Mouse (Mus musculus) right cerebral cortex, postnatal 10 days (tissue): ENCODE measurements at regions not wholly inside any gene's neighbourhood (a gene's known extent, or its start where the extent isn't known, plus 50 kb on each side); places are given as distances from the start of the nearest gene placed in this dataset.

Experiments
- DNase-seq, 2 experiments: peaks; one replicate each; pipeline ENCODE4 v3.0.0; 2021; ENCODE audit warnings: low spot score in 2 of 2

DNA sequence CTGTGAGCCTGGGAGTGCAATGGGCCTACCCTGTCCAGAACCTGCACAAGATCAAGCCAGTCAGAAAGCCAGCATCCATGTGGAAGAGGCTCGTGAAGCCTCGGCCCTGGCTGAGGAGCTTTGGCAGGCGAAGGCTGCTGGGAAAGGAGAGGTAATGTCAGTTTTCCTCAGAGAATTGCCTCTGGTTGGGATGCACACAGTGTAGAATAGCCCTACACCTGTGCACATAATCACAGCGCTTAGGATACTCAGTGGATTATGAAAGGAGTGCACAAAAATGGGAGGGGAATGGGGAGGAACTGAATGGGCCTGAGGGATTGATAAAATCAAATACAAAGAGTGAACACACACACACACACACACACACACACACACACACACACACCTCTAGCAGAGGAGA, 319.9 kb upstream of the Sphkap start:
- DNase-seq, result no peak

DNA sequence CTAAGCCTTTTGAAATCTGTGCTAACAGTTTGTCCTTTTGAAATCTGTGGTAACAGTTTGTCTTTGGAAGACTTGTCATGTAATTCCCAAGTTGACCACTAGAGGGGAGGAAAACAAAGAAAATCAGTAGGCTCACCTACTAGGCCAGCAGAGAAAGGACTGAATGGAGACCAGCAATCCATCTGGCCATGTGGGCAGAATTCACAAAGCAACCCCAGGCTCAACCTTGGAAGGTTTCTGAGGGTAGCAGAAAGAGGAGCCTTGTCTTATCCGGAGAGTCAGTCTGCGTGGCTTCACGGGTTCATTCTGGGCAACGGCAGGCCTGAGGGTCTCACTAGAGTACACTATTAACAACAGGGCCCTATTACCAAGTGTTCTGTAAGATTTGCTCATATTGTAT, 319.2 kb upstream of the Sphkap start:
- DNase-seq, result peak; percentile 28 to 39

DNA sequence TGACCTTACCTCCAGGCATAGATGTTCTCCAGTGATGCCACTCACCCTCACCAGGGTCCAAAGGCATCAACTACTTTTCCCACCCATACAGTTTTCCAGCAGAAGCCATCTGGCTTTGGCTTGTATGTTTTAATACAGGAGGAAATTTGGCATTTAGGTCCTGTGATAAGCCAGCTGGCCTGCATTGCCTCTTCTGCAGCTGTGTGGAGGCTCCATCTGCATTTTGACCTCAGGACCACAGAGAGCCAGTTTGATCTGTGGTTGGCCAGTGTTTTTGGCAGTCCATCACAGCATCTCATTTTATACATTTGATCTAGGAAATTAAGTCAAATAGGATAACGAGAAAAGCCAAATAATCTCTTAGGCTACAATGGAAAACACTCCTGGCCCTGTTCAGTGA, 315.1 kb upstream of the Sphkap start:
- peak in 1 of 2 experiments; percentile 34 for DNase-seq

DNA sequence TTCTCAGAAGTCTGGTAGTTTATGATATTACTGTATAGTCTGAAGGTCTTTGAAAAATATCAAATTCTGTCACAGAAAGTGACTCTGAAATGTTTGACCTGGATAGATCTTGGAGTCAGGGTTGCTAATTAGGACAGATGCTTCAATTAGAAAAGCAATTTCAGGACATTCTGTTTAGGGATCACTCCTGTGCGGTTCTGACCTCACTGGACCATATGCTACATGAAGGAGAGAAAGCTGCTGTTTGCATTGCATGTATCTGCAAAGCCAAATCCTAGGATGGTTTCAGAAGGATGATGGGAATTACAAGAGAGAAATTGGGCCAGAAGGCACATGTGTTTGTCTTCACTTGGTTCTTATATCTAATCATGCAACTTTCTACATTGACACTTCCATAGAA, 312.2 kb upstream of the Sphkap start:
- DNase-seq, result no peak

DNA sequence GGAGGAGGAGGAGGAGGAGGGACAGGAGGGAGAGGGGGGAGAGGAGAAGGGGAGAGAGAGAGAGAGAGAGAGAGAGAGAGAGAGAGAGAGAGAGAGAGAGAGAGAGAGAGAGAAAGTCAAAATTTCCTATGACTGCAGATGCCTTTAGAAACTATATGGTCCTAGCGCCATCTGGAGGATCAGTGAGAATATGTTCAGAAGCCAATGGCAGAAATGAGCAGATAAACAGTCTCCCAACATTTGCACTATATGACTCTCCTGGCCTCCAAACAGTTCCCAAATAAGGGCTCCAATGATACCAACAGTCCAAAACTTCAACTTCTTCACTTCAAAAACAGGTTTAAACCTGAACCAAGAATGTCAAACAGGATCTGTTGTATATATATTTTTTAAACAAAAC, 309.1 kb upstream of the Sphkap start:
- DNase-seq, result peak; percentile 74 to 76

DNA sequence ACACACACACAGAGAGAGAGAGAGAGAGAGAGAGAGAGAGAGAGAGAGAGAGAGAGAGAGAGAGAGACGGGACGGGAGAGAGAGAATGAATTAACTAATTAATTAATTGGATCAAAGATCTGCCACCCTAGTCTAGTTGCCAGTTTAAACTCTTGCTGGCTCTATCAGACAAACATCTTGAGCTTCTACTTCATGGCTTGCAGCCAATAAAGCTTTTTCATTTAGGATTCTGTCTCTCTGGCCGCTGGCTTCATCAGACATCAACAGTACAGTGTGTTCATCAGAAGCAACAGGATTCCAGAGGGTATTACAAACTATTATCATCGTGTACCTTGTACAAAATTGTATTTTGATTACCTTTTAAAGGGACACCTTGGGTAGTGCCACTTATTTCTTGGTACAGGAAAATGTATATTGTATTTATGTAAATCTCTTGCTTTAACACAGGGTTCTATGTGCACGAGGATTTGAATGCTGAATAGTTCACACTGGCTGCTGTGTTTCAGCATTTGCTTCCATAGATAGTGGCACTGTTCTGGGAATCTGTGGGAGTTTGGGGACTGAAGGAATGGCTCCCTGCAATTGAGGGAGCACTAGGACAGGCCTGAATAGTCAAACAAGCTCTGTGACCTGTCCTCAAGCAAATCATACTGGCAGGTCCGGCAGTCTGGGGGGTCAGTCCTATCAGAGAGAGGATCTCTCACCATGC, 293.9 kb upstream of the Sphkap start:
- no peak for DNase-seq

DNA sequence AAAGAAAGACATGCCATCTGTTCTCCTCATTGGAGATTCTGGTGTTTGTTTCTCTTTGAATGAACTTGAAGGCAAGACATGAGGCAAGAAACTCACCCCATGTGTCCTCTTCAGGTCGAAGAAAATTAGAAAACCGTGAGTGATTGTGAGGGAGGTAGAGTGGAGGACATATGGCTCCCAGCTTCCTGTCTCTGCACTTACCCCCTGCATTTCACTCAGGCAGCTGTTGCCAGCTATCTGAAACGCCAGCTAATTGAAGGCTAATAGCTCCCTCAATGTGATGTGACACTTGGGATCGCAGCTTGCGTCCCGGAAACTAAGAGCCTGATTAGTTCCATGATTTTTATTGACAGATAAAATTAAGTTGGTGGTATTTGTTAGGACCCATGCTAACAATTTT, 289.4 kb upstream of the Sphkap start:
- no peak for DNase-seq

DNA sequence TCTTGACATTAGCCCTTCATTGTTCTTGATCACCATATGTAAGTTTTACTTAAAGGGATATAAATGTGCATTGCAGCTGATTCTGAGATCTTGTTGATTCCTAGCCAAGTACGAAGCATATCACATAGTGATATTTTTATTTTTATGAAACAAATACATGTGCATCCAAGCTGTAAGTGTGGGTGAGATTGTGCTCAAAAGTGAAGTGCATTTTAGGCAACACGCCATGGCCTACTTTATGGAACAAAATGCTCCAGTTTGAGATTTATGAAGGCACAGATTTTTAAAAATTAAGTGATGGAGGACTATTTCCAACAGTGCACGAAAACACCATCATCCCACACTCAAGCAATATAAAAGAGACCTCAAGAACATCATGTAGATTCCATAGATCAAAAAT, 277.2 kb upstream of the Sphkap start:
- DNase-seq, result peak; percentile 35 to 38

DNA sequence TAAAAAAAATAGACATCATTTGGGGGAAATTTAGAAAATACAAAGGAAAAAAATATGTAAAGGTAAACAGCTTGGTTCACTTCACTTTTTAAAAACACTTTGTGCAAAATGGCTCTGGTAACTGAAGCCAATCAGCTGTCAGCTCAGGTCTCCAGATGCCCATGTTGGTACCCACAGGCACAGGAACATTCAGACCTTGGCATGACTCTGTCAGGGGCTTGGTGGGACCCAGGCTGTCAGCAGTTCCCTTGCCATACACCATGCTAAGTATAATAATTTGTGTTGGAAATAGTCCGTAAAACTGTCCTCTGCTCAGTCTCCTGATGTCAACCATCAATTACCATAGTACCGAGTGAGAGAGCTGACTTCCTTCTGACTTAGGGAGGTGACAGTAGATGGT, 257.3 kb upstream of the Sphkap start:
- no peak for DNase-seq

DNA sequence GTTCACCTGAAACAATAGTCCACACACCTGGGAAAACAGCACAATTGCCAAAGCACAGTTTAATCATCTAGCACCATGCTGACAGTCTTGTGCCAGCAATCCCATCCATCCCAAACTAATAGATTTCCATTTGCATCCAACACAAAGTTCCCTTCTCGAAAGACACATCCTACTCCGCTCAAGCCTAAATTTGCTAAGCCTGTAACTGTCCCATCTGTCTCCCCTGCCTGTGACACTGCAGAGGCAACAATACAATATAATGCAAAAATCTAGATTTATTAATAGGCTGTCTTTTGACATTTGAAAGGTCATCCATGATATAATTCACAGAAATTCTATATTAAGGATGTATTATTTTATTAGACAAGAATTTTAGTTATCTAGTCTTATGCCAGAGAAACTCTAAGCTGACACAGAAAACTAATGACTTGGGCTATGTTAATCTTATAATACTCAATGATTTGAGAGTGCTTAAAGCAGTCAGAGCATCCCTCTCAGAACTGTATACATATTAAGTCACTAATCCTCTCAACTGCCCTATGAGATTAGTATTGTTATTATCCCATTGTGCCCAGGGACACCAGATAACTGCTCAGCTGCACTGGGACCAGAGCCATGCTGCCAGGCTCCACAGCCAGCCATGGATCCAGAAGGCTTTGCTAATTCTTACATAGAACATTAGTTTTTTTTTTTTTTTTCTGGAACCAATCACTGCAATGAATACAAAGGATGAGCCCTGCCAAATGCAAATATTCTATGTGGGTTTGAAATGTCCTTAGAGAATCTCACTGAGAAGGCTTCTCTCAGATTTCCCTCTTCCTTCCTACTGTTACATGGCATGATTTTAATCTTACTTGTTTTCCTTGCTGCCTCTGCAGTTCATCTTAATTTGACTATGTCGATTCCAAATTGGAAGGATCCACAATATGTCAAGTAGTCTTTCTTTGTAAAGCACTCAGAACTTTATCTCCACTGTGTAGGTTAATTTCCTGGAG, 254.1 kb upstream of the Sphkap start:
- peak; percentile 32 to 35 for DNase-seq

DNA sequence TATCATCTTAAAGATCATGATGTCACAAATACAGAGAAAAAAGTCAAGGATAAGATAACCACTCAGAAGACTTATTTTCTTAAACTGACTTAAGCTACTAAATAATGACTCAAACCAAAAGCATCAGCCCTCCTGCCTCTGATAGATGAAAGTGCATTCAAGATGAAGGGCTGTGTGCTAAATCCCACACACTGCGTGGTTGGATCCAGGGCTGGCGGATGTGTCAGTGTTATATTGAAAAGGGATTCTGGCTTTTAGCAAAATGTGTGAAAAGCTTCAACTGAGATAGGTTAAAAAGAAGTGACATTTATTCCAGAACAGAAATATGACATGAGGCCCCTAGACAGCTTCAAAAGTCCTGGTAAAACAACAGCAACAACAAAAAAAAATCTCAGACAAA, 245.7 kb upstream of the Sphkap start:
- no peak for DNase-seq

DNA sequence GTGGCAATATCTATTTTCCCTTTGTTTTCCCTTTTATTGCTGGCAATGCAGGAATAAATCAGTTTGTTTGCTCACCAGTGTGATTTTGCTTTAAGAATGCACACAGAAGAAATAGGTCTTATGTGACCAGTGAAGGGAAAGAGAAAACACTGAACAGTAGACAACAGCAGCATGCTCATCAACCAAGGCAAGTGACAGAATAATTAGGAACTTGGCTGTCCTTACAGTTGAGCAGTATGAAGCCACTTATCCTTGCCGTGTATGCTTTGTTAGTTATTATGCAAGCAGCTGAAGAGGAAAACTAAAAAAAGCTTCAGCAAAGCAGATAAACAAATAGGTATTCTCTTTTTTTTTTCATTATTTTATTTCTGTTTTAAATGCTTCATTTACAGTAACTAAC, 237.6 kb upstream of the Sphkap start:
- no peak for DNase-seq

DNA sequence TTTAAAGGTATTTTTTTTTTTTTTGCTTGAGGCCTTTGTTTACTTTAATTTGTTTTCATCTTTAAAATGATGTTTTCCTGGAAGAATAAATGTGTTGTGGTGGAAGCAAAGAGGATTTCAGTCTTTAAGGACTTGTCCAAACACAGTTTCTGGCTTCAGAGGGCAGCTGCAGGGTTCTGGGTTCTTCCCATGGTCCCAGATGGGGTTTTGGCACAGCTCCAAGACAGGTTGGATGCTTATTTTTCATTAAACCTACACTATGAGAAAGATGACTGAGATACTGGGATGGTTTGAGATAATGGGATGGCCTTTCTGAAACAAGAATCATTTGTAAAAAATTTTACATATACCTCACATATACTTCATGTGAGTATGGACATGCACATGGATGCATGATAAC, 234.7 kb upstream of the Sphkap start:
- DNase-seq, result no peak

DNA sequence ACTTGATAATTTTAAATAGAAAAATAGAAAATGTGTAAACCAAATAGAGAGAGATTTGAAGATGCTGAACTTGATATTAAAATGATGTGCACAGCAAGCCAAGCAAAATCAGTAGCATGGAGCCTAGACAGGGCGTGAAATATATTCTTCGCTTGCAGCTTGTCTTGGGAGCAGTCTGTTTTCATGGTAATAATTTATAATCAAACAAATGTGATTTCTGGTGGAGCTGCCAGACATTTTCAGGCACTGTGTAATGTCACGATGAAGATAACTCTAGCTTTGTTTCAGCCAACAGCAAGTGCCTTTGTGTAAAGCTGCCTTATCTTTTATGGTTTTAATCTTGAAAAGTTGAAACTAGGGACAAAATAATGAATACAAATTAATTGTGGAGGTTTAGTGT, 228.1 kb upstream of the Sphkap start:
- no peak for DNase-seq

DNA sequence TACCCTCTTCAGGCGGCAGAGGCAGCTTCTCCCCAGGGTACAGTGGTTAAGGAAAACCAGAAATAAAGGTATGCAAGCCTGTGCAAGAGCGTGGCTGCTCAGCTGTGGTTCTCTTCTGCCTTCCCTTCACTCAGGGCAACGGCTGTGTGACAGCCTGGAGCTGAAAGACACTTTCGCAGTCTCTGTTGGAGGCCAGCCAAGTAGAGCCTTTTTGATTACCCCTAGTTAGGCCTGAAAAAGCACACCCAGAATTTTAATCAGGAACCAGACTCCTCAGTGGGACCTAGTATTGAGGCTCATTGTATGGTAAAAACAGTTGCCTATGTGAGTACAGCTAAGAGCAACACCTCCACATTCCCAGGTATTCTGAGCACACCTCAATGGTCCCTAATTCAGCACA, 223.8 kb upstream of the Sphkap start:
- peak; percentile 68 to 74 for DNase-seq

DNA sequence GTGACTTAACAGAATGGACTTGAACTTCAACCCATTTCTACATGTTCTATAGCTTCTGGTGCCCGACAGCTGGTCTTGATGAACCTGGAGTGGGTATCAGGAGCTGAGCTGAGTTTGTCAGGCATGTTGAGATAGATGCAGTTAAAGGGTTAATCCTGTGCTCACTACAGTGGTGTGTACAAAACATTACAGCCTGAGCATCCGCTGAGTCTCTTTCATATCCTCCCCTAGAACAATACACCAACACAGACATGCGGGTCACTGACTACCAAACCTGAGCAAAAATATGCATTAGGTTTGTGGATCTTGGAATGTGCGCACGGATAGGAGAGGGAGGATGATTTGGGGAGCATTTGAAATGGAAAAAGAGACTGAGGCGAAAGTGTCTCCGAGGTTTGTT, 223.4 kb upstream of the Sphkap start:
- DNase-seq, result no peak

DNA sequence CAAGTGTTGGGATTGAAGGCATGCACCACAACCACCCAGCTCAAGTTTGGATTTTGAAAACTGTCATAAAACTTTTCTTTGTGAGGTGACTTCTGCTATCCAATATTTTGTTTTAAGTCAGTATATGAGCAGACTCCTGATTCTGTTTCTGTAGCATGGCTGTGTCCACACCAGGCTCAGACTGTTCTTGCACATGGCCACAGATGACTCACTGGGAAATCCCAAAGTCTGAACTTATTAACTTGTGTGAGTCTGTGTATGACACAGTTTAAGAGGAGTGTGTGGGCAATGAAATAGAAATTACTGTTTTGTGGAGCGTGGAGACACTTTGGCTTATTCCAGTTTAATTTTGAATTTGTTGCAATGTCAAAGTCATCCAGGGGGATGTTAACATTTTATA, 179.3 kb upstream of the Sphkap start:
- DNase-seq, result no peak

DNA sequence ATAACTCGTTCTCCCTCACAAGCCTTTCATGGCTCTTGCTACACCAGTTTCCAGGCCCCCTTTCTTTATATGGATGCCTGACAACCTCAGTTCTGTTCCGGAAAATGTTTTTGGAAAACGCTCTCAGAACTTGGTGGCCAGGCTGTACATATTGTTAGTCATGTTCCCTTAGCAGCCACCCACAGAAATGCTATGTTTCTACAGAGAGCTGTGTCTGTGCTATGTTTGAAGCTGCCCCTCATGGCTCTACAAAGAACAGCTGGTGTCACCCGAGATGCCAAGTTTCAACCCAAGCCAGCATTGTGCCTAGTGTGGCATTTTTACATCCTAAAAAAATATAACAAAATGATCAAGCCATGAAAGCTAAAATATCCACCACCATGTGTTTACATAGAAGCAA, 175.0 kb upstream of the Sphkap start:
- peak; percentile 51 to 76 for DNase-seq

DNA sequence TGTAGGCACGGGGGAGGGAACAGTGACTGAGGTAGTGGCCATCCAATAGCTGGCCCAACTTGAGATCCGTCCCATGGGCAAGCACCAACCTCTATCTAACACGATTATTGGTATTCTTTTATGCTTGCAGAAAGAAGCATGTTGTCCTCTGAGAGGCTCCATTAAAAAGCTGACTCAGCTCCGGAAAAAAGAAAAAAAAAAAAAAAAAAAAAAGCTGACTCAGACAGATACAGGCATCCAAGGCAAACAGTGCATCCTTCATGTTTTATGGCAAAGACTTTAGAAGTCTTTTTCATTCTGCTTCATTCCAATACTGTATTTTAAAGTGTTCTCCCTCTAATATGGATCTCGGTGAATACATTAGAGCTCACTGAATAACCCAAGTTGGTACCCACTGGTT, 162.0 kb upstream of the Sphkap start:
- no peak for DNase-seq

DNA sequence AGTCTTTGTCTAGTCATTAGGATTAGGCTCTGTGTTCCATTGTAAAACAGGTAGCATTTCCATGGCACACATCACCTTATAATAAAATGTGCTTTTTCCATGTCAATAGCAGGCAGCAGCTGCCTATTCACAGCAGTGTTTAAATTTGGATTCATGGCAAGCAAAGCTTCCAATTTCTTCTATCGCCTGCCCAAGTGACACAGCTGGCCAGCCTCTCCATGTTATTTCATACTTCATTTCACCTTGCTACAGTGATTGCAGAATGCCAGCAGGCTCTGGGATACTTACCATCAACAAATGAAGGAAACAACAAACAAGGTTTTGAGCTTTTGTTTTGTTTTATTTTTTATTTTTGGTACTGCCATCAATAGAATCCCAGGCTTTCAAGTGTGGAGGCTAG, 160.7 kb upstream of the Sphkap start:
- DNase-seq, result no peak

DNA sequence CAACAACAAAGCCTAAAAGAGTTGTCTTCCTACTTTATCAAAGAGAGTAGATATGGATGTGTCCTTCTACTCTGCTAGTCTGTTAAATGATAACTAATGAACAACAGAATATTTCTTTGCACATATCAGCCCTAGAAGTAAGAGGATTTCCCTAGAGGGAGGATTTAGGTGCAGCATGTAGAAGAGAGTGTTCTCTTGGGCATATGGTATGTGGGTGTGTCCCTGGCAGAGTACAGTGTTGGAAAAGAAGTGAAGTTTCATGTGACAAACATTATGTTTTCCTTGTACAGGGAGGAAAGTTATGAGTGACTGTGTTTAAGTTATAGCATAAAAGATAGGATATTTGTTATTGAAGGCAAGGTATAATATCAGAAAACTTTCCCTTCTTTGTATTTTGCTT, 143.6 kb upstream of the Sphkap start:
- DNase-seq, result peak; percentile 63 to 78

DNA sequence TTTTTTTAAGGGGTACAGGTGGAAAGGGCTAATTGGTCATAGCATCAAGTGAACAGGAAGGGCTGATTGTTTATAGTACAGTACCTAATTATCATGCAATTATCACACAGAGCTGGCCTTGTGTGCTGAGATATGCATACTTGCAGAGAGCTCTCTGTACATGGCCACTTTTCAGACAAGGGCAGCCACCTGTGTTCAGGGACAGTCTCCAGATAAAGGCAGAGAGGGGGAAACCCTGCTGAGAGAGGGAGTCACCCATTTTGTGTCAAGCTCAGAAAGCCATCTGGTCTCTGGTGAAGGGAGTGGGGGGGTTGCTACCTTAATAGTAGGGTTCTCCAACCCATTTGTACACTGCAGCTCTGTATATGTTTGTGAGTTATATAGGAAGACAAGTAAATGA, 127.5 kb upstream of the Sphkap start:
- DNase-seq, result no peak

DNA sequence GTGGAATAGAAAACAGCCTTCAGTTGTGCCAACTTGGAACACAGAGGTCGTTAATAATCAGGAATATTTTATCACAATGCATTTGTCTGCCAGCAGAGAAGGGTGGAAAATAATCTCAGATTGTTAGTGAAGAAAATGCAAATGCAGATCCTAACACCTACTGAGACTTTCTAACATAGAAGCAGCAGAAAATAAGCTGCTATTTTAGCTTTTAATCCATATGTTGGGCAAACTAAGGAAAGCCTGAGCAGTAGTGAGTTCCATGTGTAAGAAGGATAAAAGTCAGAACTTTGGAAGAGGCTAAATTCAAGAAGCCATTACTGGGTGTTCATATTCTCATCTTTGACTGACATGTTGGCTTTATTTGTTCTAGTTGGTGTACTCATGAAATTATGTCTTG, 119.8 kb upstream of the Sphkap start:
- DNase-seq, result no peak
